Mouse (Mus musculus): ENCODE data around the gene Gucy2e.

Gene Gucy2e

GRCm38 (mm10) chr11:69236926-69237260 lies at the start of gene Gucy2e:
Gene Gucy2e, minus strand, starts transcription at chr11:69237036.
- DNase-seq (ENCODE audit: low spot score): no peak

- DNase-seq (ENCODE audit: low spot score): no peak
These were observed 40.4 kb upstream of the Gucy2e start for GRCm38 (mm10) chr11:69277267-69277666.

- no peak for DNase-seq (ENCODE audit: low spot score)
These were observed 39.2 kb upstream of the Gucy2e start for GRCm38 (mm10) chr11:69276081-69276480.

GRCm38 (mm10) chr11:69275650-69276049 lies 38.8 kb upstream of the Gucy2e start:
- DNase-seq (ENCODE audit: low spot score): no peak

- DNase-seq (ENCODE audit: low spot score): peak; percentile 46
These were observed 35.4 kb upstream of the Gucy2e start for GRCm38 (mm10) chr11:69272122-69272740.

- DNase-seq (ENCODE audit: low spot score): peak; percentile 54
These were observed 32.7 kb upstream of the Gucy2e start for GRCm38 (mm10) chr11:69269575-69269974.

- no peak for DNase-seq (ENCODE audit: low spot score)
These were observed 31.3 kb upstream of the Gucy2e start for GRCm38 (mm10) chr11:69268100-69268499.

- DNase-seq (ENCODE audit: low spot score): no peak
These were observed 30.5 kb upstream of the Gucy2e start for GRCm38 (mm10) chr11:69267341-69267740.

GRCm38 (mm10) chr11:69266253-69266652 lies 29.4 kb upstream of the Gucy2e start:
- peak; percentile 86 for DNase-seq (ENCODE audit: low spot score)

- DNase-seq (ENCODE audit: low spot score): no peak
These were observed 28.6 kb upstream of the Gucy2e start for GRCm38 (mm10) chr11:69265410-69265809.

- DNase-seq (ENCODE audit: low spot score): no peak
These were observed 27.4 kb upstream of the Gucy2e start for GRCm38 (mm10) chr11:69264276-69264675.

- DNase-seq (ENCODE audit: low spot score): no peak
These were observed 23.3 kb upstream of the Gucy2e start for GRCm38 (mm10) chr11:69260111-69260510.

GRCm38 (mm10) chr11:69258287-69258686 lies 21.5 kb upstream of the Gucy2e start:
- DNase-seq (ENCODE audit: low spot score): no peak

- peak; percentile 47 for DNase-seq (ENCODE audit: low spot score)
These were observed 21.0 kb upstream of the Gucy2e start for GRCm38 (mm10) chr11:69257807-69258206.

GRCm38 (mm10) chr11:69257072-69257471 lies 20.2 kb upstream of the Gucy2e start:
- no peak for DNase-seq (ENCODE audit: low spot score)

- no peak for DNase-seq (ENCODE audit: low spot score)
These were observed 18.0 kb upstream of the Gucy2e start for GRCm38 (mm10) chr11:69254808-69255207.

GRCm38 (mm10) chr11:69253131-69253530 lies 16.3 kb upstream of the Gucy2e start:
- no peak for DNase-seq (ENCODE audit: low spot score)

- DNase-seq (ENCODE audit: low spot score): no peak
These were observed 15.1 kb upstream of the Gucy2e start for GRCm38 (mm10) chr11:69251953-69252352.

- DNase-seq (ENCODE audit: low spot score): no peak
These were observed 14.5 kb upstream of the Gucy2e start for GRCm38 (mm10) chr11:69251135-69251842.

GRCm38 (mm10) chr11:69250106-69250505 lies 13.3 kb upstream of the Gucy2e start:
- no peak for DNase-seq (ENCODE audit: low spot score)

GRCm38 (mm10) chr11:69249131-69249530 lies 12.3 kb upstream of the Gucy2e start:
- no peak for DNase-seq (ENCODE audit: low spot score)

GRCm38 (mm10) chr11:69245643-69246042 lies 8.8 kb upstream of the Gucy2e start:
- DNase-seq (ENCODE audit: low spot score): no peak

- DNase-seq (ENCODE audit: low spot score): no peak
These were observed 8.1 kb upstream of the Gucy2e start for GRCm38 (mm10) chr11:69244911-69245310.

Data from left cerebral cortex, adult 11 months (tissue).